In the genomic region with DNA sequence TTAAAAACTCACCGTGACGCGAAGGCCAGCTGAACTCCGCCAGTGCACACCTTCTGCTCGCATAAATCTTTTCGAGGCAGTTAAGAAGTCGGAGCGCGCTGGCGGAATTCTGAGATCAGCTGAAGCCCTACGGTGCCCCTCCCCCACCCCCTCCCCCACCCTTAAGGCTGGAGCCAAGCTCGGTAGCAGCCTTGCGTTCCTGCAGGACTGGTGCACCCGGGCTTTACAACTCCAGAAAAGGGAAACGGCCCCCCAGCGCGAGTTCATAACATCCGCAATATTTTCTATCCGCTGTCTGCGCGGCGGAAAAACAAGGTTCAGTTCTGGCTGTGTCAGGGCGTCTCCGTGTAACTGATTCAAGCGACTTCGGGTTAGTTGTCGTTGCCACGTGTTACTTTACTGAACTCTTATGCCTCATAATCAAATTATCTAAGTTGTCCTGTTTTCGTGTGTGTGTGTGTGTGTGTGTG, we compare ENCODE assay signal across 8 mouse cellular contexts. TPM values are rescaled to one million over a fixed set of nuclear protein-coding genes. Genes with fewer than 3 reads are reported as not detected.
DNase-seq lines count a peak whose midpoint lies in the region; ATAC-seq and TF ChIP-seq lines count a peak whose summit lies in the region.

Gene Tgif1 (minus strand): TSS at position 111 of the 470 bp plus-strand sequence.

- no peak for TF ChIP-seq CTCF in brain, embryonic 14.5 days (IDR thresholded peaks at IDR 0.05; ENCODE audit: borderline replicate concordance, extremely low read depth, insufficient read depth, insufficient read length)
- TF ChIP-seq CTCF in kidney, adult 2 months (conservative IDR thresholded peaks at IDR 0.05; ENCODE audit: insufficient read depth, insufficient read length, low read depth, low read length) = no peak

- H3K9me3 ChIP-seq in lung, embryonic 16.5 days (ENCODE audit: control insufficient read depth, low read length) = no peaks in the 10 kb centered on the region

- peaks cover 11% of the 10 kb centered on the region for H3K4me1 ChIP-seq in kidney, adult 2 months (ENCODE audit: control insufficient read depth, insufficient read depth, low read length)
- H3K4me1 ChIP-seq in lung, embryonic 16.5 days (replicated peaks; ENCODE audit: control insufficient read depth, insufficient read depth, low read length) = peaks cover 9% of the 10 kb centered on the region

- no peak for TF ChIP-seq POLR2A in brain, embryonic 14.5 days (IDR thresholded peaks at IDR 0.05; ENCODE audit: borderline replicate concordance, extremely low read depth, insufficient read depth, insufficient read length, poor library complexity, severe bottlenecking)
- no peak for TF ChIP-seq POLR2A in kidney, adult 2 months (IDR thresholded peaks at IDR 0.05; ENCODE audit: low read depth, low read length)

- intact Hi-C loops in left cerebral cortex, postnatal 4 days (cut with DNase I) = loop anchor here (5.0 kb wide), 1 partner anchor 114 kb away; no protein-coding TSS in a partner anchor
- intact Hi-C loops in left cerebral cortex, postnatal 14 days (cut with DNase I) = loop anchor here (5.0 kb wide), 2 partner anchors 96 to 114 kb away; no protein-coding TSS in a partner anchor

- H3K4me2 ChIP-seq in lung, embryonic 16.5 days (ENCODE audit: low read depth, low read length) = peak within 1 kb of the TSS; percentile 90

- WGBS in kidney, adult 2 months = under 1% methylated on average over 29 of the region's 29 CpGs
- 0% methylated on average over 29 of the region's 29 CpGs for WGBS in lung, embryonic 16.5 days

- DNase-seq in left cerebral cortex, postnatal 4 days = peak; percentile 53
- DNase-seq in left cerebral cortex, postnatal 14 days (ENCODE audit: low spot score in 2 of 2) = no peak
- DNase-seq in brain, embryonic 14.5 days (ENCODE audit: low read depth) = peak; percentile 75
- DNase-seq in kidney, adult 2 months = peak; percentile 86
- DNase-seq in left cerebral cortex, adult 9 months (ENCODE audit: low spot score in 2 of 2) = no peak

- H3K27me3 ChIP-seq in kidney, adult 2 months (replicated peaks; ENCODE audit: control insufficient read depth, insufficient read depth, low read length) = no peaks in the 10 kb centered on the region
- H3K27me3 ChIP-seq in lung, embryonic 16.5 days (ENCODE audit: control insufficient read depth, insufficient read depth, low read depth, low read length) = no peaks in the 10 kb centered on the region

- no peaks in the 10 kb centered on the region for H3K36me3 ChIP-seq in kidney, adult 2 months (ENCODE audit: control insufficient read depth, insufficient read depth, low read length)
- no peaks in the 10 kb centered on the region for H3K36me3 ChIP-seq in lung, embryonic 16.5 days (ENCODE audit: control insufficient read depth, insufficient read depth, low read length)

- peak within 1 kb of the TSS; percentile 95 for H3K27ac ChIP-seq in kidney, adult 2 months (ENCODE audit: insufficient read depth, low read depth, low read length)
- peak within 1 kb of the TSS; percentile 97 for H3K27ac ChIP-seq in lung, embryonic 16.5 days (ENCODE audit: low read length)

- peak within 1 kb of the TSS; percentile 92 for H3K4me3 ChIP-seq in kidney, adult 2 months (ENCODE audit: insufficient read depth, low read depth, low read length)
- peak within 1 kb of the TSS; percentile 66 for H3K4me3 ChIP-seq in lung, embryonic 16.5 days (ENCODE audit: low read length)

- peak; percentile 9 for ATAC-seq in granulocyte monocyte progenitor cell, adult 5-6 weeks (replicated peaks; ENCODE audit: poor library complexity, severe bottlenecking)
- peak; percentile 21 for ATAC-seq in lung, embryonic 16.5 days (ENCODE audit: low read depth)
- peak; percentile 3; the same call in 1 of the 2 replicates for ATAC-seq in neutrophil, adult 5-6 weeks (ENCODE audit: extremely low read depth, insufficient number of reproducible peaks, low FRiP score, poor library complexity, severe bottlenecking)

- H3K9ac ChIP-seq in lung, embryonic 16.5 days (ENCODE audit: low read length) = peak within 1 kb of the TSS; percentile 82

RNA-seq across cellular contexts. Expression of gene Tgif1, which starts in this region (rescaled TPM):
- 1 to 10 TPM; 3.2 to 3.3 TPM for total RNA-seq in left cerebral cortex, postnatal 4 days (2021)
- total RNA-seq in left cerebral cortex, postnatal 14 days (2021) = 1 to 10 TPM; 2.1 to 3.4 TPM
- polyA plus RNA-seq in brain, embryonic 14.5 days (2012; rRNA removed) = 17.2 and 19.2 TPM in 2 replicates
- total RNA-seq in granulocyte monocyte progenitor cell, adult 5-6 weeks (2014; fragmentation: Nextera tagmentation) = 80.0 and 87.9 TPM in 2 replicates
- 33.9 and 48.5 TPM in 2 replicates for total RNA-seq in granulocyte monocyte progenitor cell, adult 5-6 weeks (2017)
- polyA plus RNA-seq in kidney, adult 2 months (2012; rRNA removed) = 20.1 and 20.7 TPM in 2 replicates
- 63.1 and 69.4 TPM in 2 replicates for polyA plus RNA-seq in lung, embryonic 16.5 days (2015; fragmentation: Nextera tagmentation; extraction: Ambion mirVana)
- 78.6 and 81.5 TPM in 2 replicates for total RNA-seq in neutrophil, adult 5-6 weeks (2017)

Comparison
In these comparisons a context has a peak if more than half of its experiments do, and no peak if none do; other contexts are left out.
1. RNA of gene Tgif1 (total RNA-seq): 33.9 to 87.9 TPM in granulocyte monocyte progenitor cell, adult 5-6 weeks and 78.6 to 81.5 TPM in neutrophil, adult 5-6 weeks; 2.1 to 3.4 TPM in left cerebral cortex, postnatal 14 days and 3.2 to 3.3 TPM in left cerebral cortex, postnatal 4 days; every median in the first group is over 4 times any median in the second.
2. DNase-seq: peak in left cerebral cortex, postnatal 4 days (single experiment), brain, embryonic 14.5 days (single experiment) and kidney, adult 2 months (single experiment); none in left cerebral cortex, postnatal 14 days (0 of 2) and left cerebral cortex, adult 9 months (0 of 2).
3. Peak in every context shown above with its lines, with median percentiles within 50 percentile points of each other: ATAC-seq.